Mouse (Mus musculus): ENCODE results near the gene Sez6l2. TPM values are rescaled to one million over a fixed set of nuclear protein-coding genes. Genes with fewer than 3 reads are reported as not detected.

Sez6l2 gene
- polyA plus RNA-seq, 1 experiment: 3.7 TPM

DNA sequence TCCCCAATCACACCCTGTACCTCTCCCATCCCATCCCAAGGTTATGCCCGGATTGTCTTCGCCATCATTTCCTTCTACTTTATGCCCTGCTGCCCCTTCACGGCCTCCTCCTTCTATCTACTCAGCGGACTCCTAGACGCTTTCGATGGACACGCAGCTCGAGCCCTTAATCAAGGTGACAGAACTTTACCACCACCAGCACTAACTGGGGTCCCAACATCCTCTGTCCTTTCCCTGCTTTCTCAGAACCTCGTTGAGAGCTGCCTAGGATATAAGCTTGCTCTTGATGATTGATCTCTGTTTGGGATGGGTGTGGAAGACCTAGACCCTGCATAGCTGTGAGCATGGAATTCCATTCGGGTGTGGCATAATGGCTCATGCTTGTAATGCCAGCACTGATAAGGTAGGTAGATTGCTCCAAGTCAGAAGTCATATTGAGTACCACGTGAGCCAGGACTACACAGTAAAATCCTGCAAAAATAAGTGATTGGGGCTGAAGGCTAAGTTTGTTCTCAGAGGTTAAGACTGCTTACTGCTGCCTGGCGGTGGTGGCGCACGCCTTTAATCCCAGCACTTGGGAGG, 26.6 kb downstream of the Sez6l2 start:
- TF ChIP-seq POLR2A (IDR thresholded peaks at IDR 0.05; ENCODE audit: control insufficient read depth, extremely low read depth, insufficient read depth, low read length, poor library complexity) (no peak), CTCF (IDR thresholded peaks at IDR 0.05; ENCODE audit: borderline replicate concordance, control insufficient read depth, extremely low read depth, insufficient read depth, low read length, poor library complexity) (no peak)
- Histone ChIP-seq H3K4me3 (ENCODE audit: control insufficient read depth, insufficient read depth, low read length) (peak overlapping the region; percentile 99), H3K27ac (ENCODE audit: control insufficient read depth, insufficient read depth, low read length) (peak overlapping the region; percentile 83; the same call in 1 of the 2 replicates), H3K27me3 (ENCODE audit: control insufficient read depth, insufficient read depth, low read length) (no peaks in the 10 kb centered on the region), H3K4me1 (replicated peaks; ENCODE audit: control insufficient read depth, insufficient read depth, low read length) (peaks cover 22% of the 10 kb centered on the region), H3K36me3 (ENCODE audit: control insufficient read depth, insufficient read depth, low read length) (peaks cover 23% of the 10 kb centered on the region)
- DNase-seq: no peak
- WGBS: 29% methylated on average over 14 of the region's 14 CpGs

GRCm38 (mm10) chr7:126978841-126979240, 28.5 kb downstream of the Sez6l2 start:
- 77% methylated on average over 6 of the region's 6 CpGs for WGBS
- no peak for TF ChIP-seq CTCF (IDR thresholded peaks at IDR 0.05; ENCODE audit: borderline replicate concordance, control insufficient read depth, extremely low read depth, insufficient read depth, low read length, poor library complexity)
- TF ChIP-seq POLR2A (IDR thresholded peaks at IDR 0.05; ENCODE audit: control insufficient read depth, extremely low read depth, insufficient read depth, low read length, poor library complexity): no peak
- Histone ChIP-seq H3K36me3 (ENCODE audit: control insufficient read depth, insufficient read depth, low read length) (peaks cover 23% of the 10 kb centered on the region), H3K27me3 (ENCODE audit: control insufficient read depth, insufficient read depth, low read length) (no peaks in the 10 kb centered on the region), H3K4me1 (replicated peaks; ENCODE audit: control insufficient read depth, insufficient read depth, low read length) (peaks cover 22% of the 10 kb centered on the region), H3K4me3 (ENCODE audit: control insufficient read depth, insufficient read depth, low read length) (no peak overlapping the region), H3K27ac (ENCODE audit: control insufficient read depth, insufficient read depth, low read length) (peak overlapping the region; percentile 46; the same call in 1 of the 2 replicates)
- DNase-seq: peak; percentile 22

- peaks cover 23% of the 10 kb centered on the region for H3K36me3 ChIP-seq (ENCODE audit: control insufficient read depth, insufficient read depth, low read length)
Measured at GRCm38 (mm10) chr7:126981601-126982000, 31.2 kb downstream of the Sez6l2 start.

GRCm38 (mm10) chr7:126982054-126982453, 31.7 kb downstream of the Sez6l2 start:
- peaks cover 16% of the 10 kb centered on the region for H3K4me1 ChIP-seq (replicated peaks; ENCODE audit: control insufficient read depth, insufficient read depth, low read length)
- H3K4me3 ChIP-seq (ENCODE audit: control insufficient read depth, insufficient read depth, low read length): no peak overlapping the region
- WGBS: 90% methylated on average over 4 of the region's 4 CpGs
- peaks cover 23% of the 10 kb centered on the region for H3K36me3 ChIP-seq (ENCODE audit: control insufficient read depth, insufficient read depth, low read length)
- no peak for DNase-seq
- no peaks in the 10 kb centered on the region for H3K27me3 ChIP-seq (ENCODE audit: control insufficient read depth, insufficient read depth, low read length)
- no peak overlapping the region for H3K27ac ChIP-seq (ENCODE audit: control insufficient read depth, insufficient read depth, low read length)
- TF ChIP-seq POLR2A (IDR thresholded peaks at IDR 0.05; ENCODE audit: control insufficient read depth, extremely low read depth, insufficient read depth, low read length, poor library complexity) (no peak), CTCF (IDR thresholded peaks at IDR 0.05; ENCODE audit: borderline replicate concordance, control insufficient read depth, extremely low read depth, insufficient read depth, low read length, poor library complexity) (no peak)

More at GRCm38 (mm10) chr7:126981601-126982000, 31.2 kb downstream of the Sez6l2 start:
- Histone ChIP-seq H3K27ac (ENCODE audit: control insufficient read depth, insufficient read depth, low read length) (no peak overlapping the region), H3K27me3 (ENCODE audit: control insufficient read depth, insufficient read depth, low read length) (no peaks in the 10 kb centered on the region), H3K4me3 (ENCODE audit: control insufficient read depth, insufficient read depth, low read length) (no peak overlapping the region), H3K4me1 (replicated peaks; ENCODE audit: control insufficient read depth, insufficient read depth, low read length) (peaks cover 20% of the 10 kb centered on the region)
- DNase-seq: no peak
- WGBS: 98% methylated on average over 2 of the region's 2 CpGs
- no peak for TF ChIP-seq POLR2A (IDR thresholded peaks at IDR 0.05; ENCODE audit: control insufficient read depth, extremely low read depth, insufficient read depth, low read length, poor library complexity)
- no peak for TF ChIP-seq CTCF (IDR thresholded peaks at IDR 0.05; ENCODE audit: borderline replicate concordance, control insufficient read depth, extremely low read depth, insufficient read depth, low read length, poor library complexity)

GRCm38 (mm10) chr7:126983113-126983512, 32.8 kb downstream of the Sez6l2 start:
- Histone ChIP-seq H3K27ac (ENCODE audit: control insufficient read depth, insufficient read depth, low read length) (no peak overlapping the region), H3K4me1 (replicated peaks; ENCODE audit: control insufficient read depth, insufficient read depth, low read length) (peaks cover 13% of the 10 kb centered on the region), H3K4me3 (ENCODE audit: control insufficient read depth, insufficient read depth, low read length) (no peak overlapping the region), H3K27me3 (ENCODE audit: control insufficient read depth, insufficient read depth, low read length) (no peaks in the 10 kb centered on the region), H3K36me3 (ENCODE audit: control insufficient read depth, insufficient read depth, low read length) (peaks cover 20% of the 10 kb centered on the region)
- no peak for TF ChIP-seq CTCF (IDR thresholded peaks at IDR 0.05; ENCODE audit: borderline replicate concordance, control insufficient read depth, extremely low read depth, insufficient read depth, low read length, poor library complexity)
- TF ChIP-seq POLR2A (IDR thresholded peaks at IDR 0.05; ENCODE audit: control insufficient read depth, extremely low read depth, insufficient read depth, low read length, poor library complexity): no peak
- no peak for DNase-seq
- 91% methylated on average over 7 of the region's 7 CpGs for WGBS

GRCm38 (mm10) chr7:126984667-126985444, 34.5 kb downstream of the Sez6l2 start:
- peaks cover 7% of the 10 kb centered on the region for H3K36me3 ChIP-seq (ENCODE audit: control insufficient read depth, insufficient read depth, low read length)
- no peak overlapping the region for H3K4me3 ChIP-seq (ENCODE audit: control insufficient read depth, insufficient read depth, low read length)
- TF ChIP-seq POLR2A (IDR thresholded peaks at IDR 0.05; ENCODE audit: control insufficient read depth, extremely low read depth, insufficient read depth, low read length, poor library complexity) (no peak), CTCF (IDR thresholded peaks at IDR 0.05; ENCODE audit: borderline replicate concordance, control insufficient read depth, extremely low read depth, insufficient read depth, low read length, poor library complexity) (no peak)
- no peaks in the 10 kb centered on the region for H3K27me3 ChIP-seq (ENCODE audit: control insufficient read depth, insufficient read depth, low read length)
- WGBS: 84% methylated on average over 10 of the region's 10 CpGs
- peaks cover 7% of the 10 kb centered on the region for H3K4me1 ChIP-seq (replicated peaks; ENCODE audit: control insufficient read depth, insufficient read depth, low read length)
- H3K27ac ChIP-seq (ENCODE audit: control insufficient read depth, insufficient read depth, low read length): no peak overlapping the region
- no peak for DNase-seq
